In the genomic region with DNA sequence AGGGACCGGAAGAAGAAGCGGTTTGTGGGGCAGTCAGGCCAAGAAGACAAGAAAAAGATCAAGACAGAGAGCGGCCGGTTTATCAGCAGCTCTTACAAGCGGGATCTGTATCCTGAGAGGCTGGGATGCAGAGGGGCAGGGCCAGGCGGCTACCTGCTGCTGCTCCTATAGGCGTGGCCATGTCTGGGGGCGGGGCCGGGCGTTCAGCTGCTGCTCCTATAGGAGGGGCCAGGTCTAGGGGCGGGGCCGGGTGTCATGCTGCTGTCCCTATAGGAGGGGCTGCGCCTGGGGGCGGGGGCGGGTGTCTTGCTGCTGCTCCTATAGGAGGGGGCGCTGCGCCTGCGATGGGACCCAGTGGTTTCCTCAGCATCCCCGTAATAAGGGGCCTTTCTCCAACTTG, we compare ENCODE assay signal across 9 mouse cellular contexts. TPM values are rescaled to one million over a fixed set of nuclear protein-coding genes. Genes with fewer than 3 reads are reported as not detected.
DNase-seq lines count a peak whose midpoint lies in the region; ATAC-seq and TF ChIP-seq lines count a peak whose summit lies in the region.
"Had no signal": no experiment of that assay in that cellular context is flagged by ENCODE, and none has a peak within 500 bp of the region (broad histone marks: within the 10 kb centered on the region; RNA-seq: fewer than 3 reads in every experiment).

No protein-coding gene starts in this region.

- 70% methylated on average over 18 of the region's 19 CpGs for WGBS in kidney, adult 2 months
- 39% methylated on average over 19 of the region's 19 CpGs for WGBS in intestine, embryonic 16.5 days
- 78% methylated on average over 19 of the region's 19 CpGs for WGBS in cerebellum, adult 2 months

- no peaks in the 10 kb centered on the region for H3K9me3 ChIP-seq in intestine, embryonic 16.5 days (ENCODE audit: control insufficient read depth, low read length)

- H3K4me2 ChIP-seq in intestine, embryonic 16.5 days (ENCODE audit: low read depth, low read length) = no peak overlapping the region

- H3K9ac ChIP-seq in intestine, embryonic 16.5 days (ENCODE audit: low read depth, low read length) = no peak overlapping the region

- peak; percentile 74 to 82 for DNase-seq in kidney, postnatal 4 days
- DNase-seq in kidney, adult 2 months = no peak
- peak; percentile 89 for DNase-seq in WW6 (ENCODE audit: low read depth, low spot score)
- peak; percentile 61 for DNase-seq in retina, embryonic 14.5 days (ENCODE audit: low spot score)
- no peak for DNase-seq in spleen, postnatal 36 days (ENCODE audit: low spot score in 2 of 2)
- DNase-seq in cerebellum, adult 2 months = no peak
- DNase-seq in heart, postnatal 36 days = no peak

- H3K27me3 ChIP-seq in kidney, adult 2 months (replicated peaks; ENCODE audit: control insufficient read depth, insufficient read depth, low read length) = no peaks in the 10 kb centered on the region
- 0 out of 2 replicates have a peak, but pooled peaks cover 7% of the 10 kb centered on the region for H3K27me3 ChIP-seq in intestine, embryonic 16.5 days (replicated peaks; ENCODE audit: control insufficient read depth, insufficient read depth, low read length)
- no peaks in the 10 kb centered on the region for H3K27me3 ChIP-seq in cerebellum, adult 2 months (ENCODE audit: control insufficient read depth, insufficient read depth, low read length)

- ATAC-seq in intestine, embryonic 16.5 days = peak; percentile 58

- H3K36me3 ChIP-seq in kidney, adult 2 months (ENCODE audit: control insufficient read depth, insufficient read depth, low read length) = peaks cover 2% of the 10 kb centered on the region; the same call in 1 of the 2 replicates
- peaks cover 45% of the 10 kb centered on the region for H3K36me3 ChIP-seq in intestine, embryonic 16.5 days (ENCODE audit: control insufficient read depth, insufficient read depth, low read length)

- TF ChIP-seq CTCF in kidney, adult 2 months (conservative IDR thresholded peaks at IDR 0.05; ENCODE audit: insufficient read depth, insufficient read length, low read depth, low read length) = no peak
- TF ChIP-seq CTCF in cerebellum, adult 2 months (IDR thresholded peaks at IDR 0.05; ENCODE audit: borderline replicate concordance, insufficient read depth, low read depth, low read length) = no peak

- no peak overlapping the region for H3K27ac ChIP-seq in kidney, adult 2 months (ENCODE audit: insufficient read depth, low read depth, low read length)
- H3K27ac ChIP-seq in intestine, embryonic 16.5 days (ENCODE audit: low read length) = no peak overlapping the region
- H3K27ac ChIP-seq in cerebellum, adult 2 months (ENCODE audit: insufficient read depth, low read length) = no peak overlapping the region

- H3K4me3 ChIP-seq in kidney, adult 2 months (ENCODE audit: insufficient read depth, low read depth, low read length) = no peak overlapping the region
- H3K4me3 ChIP-seq in intestine, embryonic 16.5 days (ENCODE audit: low read length) = no peak overlapping the region
- no peak overlapping the region for H3K4me3 ChIP-seq in cerebellum, adult 2 months (replicated peaks; ENCODE audit: insufficient read depth, low read depth, low read length)

- H3K4me1 ChIP-seq in kidney, adult 2 months (ENCODE audit: control insufficient read depth, insufficient read depth, low read length) = 0 out of 2 replicates have a peak, but pooled peaks cover 3% of the 10 kb centered on the region
- peaks cover 7% of the 10 kb centered on the region; the same call in 1 of the 2 replicates for H3K4me1 ChIP-seq in intestine, embryonic 16.5 days (ENCODE audit: control insufficient read depth, insufficient read depth, low read length)
- peaks cover 12% of the 10 kb centered on the region for H3K4me1 ChIP-seq in cerebellum, adult 2 months (ENCODE audit: control insufficient read depth, insufficient read depth, low read length)

- intact Hi-C loops in heart, postnatal 36 days (cut with DNase I) = no loop called here

- no peak for TF ChIP-seq POLR2A in kidney, adult 2 months (IDR thresholded peaks at IDR 0.05; ENCODE audit: low read depth, low read length)
- no peak for TF ChIP-seq POLR2A in cerebellum, adult 2 months (IDR thresholded peaks at IDR 0.05; ENCODE audit: borderline replicate concordance, insufficient read depth, low read length)

RNA-seq across cellular contexts. Expression of a gene that starts 7.6 kb away (rescaled TPM):
- not detected in 2 replicates for polyA plus RNA-seq in kidney, adult 2 months (2012; rRNA removed)
- 0.24 TPM in 1 of 2 replicates, not detected in the other for polyA plus RNA-seq in intestine, embryonic 16.5 days (2015; fragmentation: Nextera tagmentation; extraction: Ambion mirVana)
- polyA plus RNA-seq in cerebellum, adult 2 months (2012; rRNA removed) = 0.24 and 0.31 TPM in 2 replicates
- total RNA-seq in heart, postnatal 36 days (2021) = not detected
- polyA plus RNA-seq: intestine, embryonic 14.5 days had no signal

RNA-seq across cellular contexts. Expression of a gene that starts 13.9 kb away (rescaled TPM):
- polyA plus RNA-seq in kidney, adult 2 months (2012; rRNA removed) = 29.3 and 31.6 TPM in 2 replicates
- 50.8 and 51.4 TPM in 2 replicates for polyA plus RNA-seq in intestine, embryonic 16.5 days (2015; fragmentation: Nextera tagmentation; extraction: Ambion mirVana)
- polyA plus RNA-seq in cerebellum, adult 2 months (2012; rRNA removed) = 24.1 and 25.4 TPM in 2 replicates
- total RNA-seq in heart, postnatal 36 days (2021) = 10 to 100 TPM; 22.2 to 24.3 TPM

RNA-seq across cellular contexts. Expression of a gene that starts 14.0 kb away (rescaled TPM):
- 25.2 and 32.1 TPM in 2 replicates for polyA plus RNA-seq in kidney, adult 2 months (2012; rRNA removed)
- 12.7 and 12.8 TPM in 2 replicates for polyA plus RNA-seq in intestine, embryonic 16.5 days (2015; fragmentation: Nextera tagmentation; extraction: Ambion mirVana)
- polyA plus RNA-seq in cerebellum, adult 2 months (2012; rRNA removed) = 43.7 and 47.3 TPM in 2 replicates
- total RNA-seq in heart, postnatal 36 days (2021) = 10 to 100 TPM; 15.0 to 17.1 TPM

RNA-seq across cellular contexts. Expression of a gene that starts 22.2 kb away (rescaled TPM):
- 2.3 and 3.4 TPM in 2 replicates for polyA plus RNA-seq in kidney, adult 2 months (2012; rRNA removed)
- 1.8 and 1.9 TPM in 2 replicates for polyA plus RNA-seq in intestine, embryonic 16.5 days (2015; fragmentation: Nextera tagmentation; extraction: Ambion mirVana)
- 24.7 and 30.5 TPM in 2 replicates for polyA plus RNA-seq in cerebellum, adult 2 months (2012; rRNA removed)
- not detected for total RNA-seq in heart, postnatal 36 days (2021)

RNA-seq across cellular contexts. Expression of a gene that starts 37.6 kb away (rescaled TPM):
- polyA plus RNA-seq in kidney, adult 2 months (2012; rRNA removed) = 2.1 and 2.5 TPM in 2 replicates
- polyA plus RNA-seq in intestine, embryonic 16.5 days (2015; fragmentation: Nextera tagmentation; extraction: Ambion mirVana) = 0.17 and 0.27 TPM in 2 replicates
- polyA plus RNA-seq in cerebellum, adult 2 months (2012; rRNA removed) = 1.8 and 2.0 TPM in 2 replicates
- total RNA-seq in heart, postnatal 36 days (2021) = not detected

Comparison
In these comparisons a context has a peak if more than half of its experiments do, and no peak if none do; other contexts are left out.
1. DNase-seq: peak in kidney, postnatal 4 days (2 of 2), WW6 (single experiment) and retina, embryonic 14.5 days (single experiment); none in kidney, adult 2 months (single experiment), spleen, postnatal 36 days (0 of 2), cerebellum, adult 2 months (0 of 2) and heart, postnatal 36 days (0 of 2).